Mouse (Mus musculus) C2C12 (cell line): ENCODE data around the gene Gm21887. TPM values are rescaled to one million over a fixed set of nuclear protein-coding genes. Genes with fewer than 3 reads are reported as not detected.
"Not testable (repeated sequence)": the region's sequence is repeated elsewhere in the genome, so short reads cannot be mapped to it uniquely, and the experiment has no call there.

Experiments used
- H3K27me3 ChIP-seq: one replicate; pipeline ENCODE4 v1.6.1; 2011; ENCODE audit not compliant: control insufficient read depth, insufficient read depth, insufficient read length
- H3K36me3 ChIP-seq: one replicate; pipeline ENCODE4 v1.6.1; 2011; ENCODE audit not compliant: control insufficient read depth, insufficient read depth
- H3K4me3 ChIP-seq: one replicate; pipeline ENCODE4 v1.5.1; 2011; ENCODE audit warnings: mild to moderate bottlenecking, control low read depth; ENCODE audit not compliant: poor library complexity, insufficient read depth, severe bottlenecking
- H3K79me2 ChIP-seq: one replicate; pipeline ENCODE4 v1.6.1; 2011; ENCODE audit not compliant: control insufficient read depth, insufficient read depth
- H3K79me3 ChIP-seq: one replicate; pipeline ENCODE4 v1.6.1; 2011; ENCODE audit warnings: low read depth, control low read depth
- H3ac ChIP-seq: one replicate; pipeline ENCODE3; 2011; ENCODE audit warnings: low read depth; ENCODE audit not compliant: control insufficient read depth, insufficient read length
- CTCF ChIP-seq: IDR thresholded peaks from one replicate; pipeline ENCODE4 v1.5.1; 2011; ENCODE audit not compliant: control insufficient read depth, insufficient read depth, insufficient read length
- FOSL1 ChIP-seq: IDR thresholded peaks from one replicate; pipeline ENCODE4 v1.8.0; 2011; ENCODE audit warnings: mild to moderate bottlenecking, low read length; ENCODE audit not compliant: poor library complexity, insufficient read depth, severe bottlenecking
- MYOD1 ChIP-seq: IDR thresholded peaks from one replicate; pipeline ENCODE4 v1.6.1; 2011; ENCODE audit warnings: low read depth; ENCODE audit not compliant: control insufficient read depth, insufficient read length
- polyA plus RNA-seq: library from polyadenylated mRNA; unstranded; fragments of >200 nt; fragmentation: generic; extraction: Trizol; gene quantifications from one replicate; pipeline ENCODE4 v1.2.1, GENCODE M21; 2012; ENCODE audit warnings: missing spikeins

Gm21887 gene
- polyA plus RNA-seq, 1 experiment, result 42.3 TPM

DNA sequence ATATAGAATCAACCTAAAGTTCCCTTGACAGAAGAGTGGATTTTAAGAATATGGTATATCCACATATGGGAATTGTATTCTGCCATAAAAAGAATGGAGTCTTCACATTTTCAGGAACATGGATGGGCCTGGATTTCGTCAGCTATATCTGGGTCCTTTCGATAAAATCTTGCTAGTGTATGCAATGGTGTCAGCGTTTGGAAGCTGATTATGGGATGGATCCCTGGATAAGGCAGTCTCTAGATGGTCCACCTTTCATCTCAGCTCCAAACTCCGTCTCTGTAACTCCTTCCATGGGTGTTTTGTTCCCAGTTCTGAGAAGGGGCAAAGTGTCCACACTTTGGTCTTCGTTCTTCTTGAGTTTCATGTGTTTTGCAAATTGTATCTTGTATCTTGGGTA, 33.1 kb upstream of the Gm21887 start:
- H3K27me3 ChIP-seq, H3K79me2 ChIP-seq, H3K79me3 ChIP-seq, H3K36me3 ChIP-seq, H3ac ChIP-seq, H3K4me3 ChIP-seq: not testable (repeated sequence)

DNA sequence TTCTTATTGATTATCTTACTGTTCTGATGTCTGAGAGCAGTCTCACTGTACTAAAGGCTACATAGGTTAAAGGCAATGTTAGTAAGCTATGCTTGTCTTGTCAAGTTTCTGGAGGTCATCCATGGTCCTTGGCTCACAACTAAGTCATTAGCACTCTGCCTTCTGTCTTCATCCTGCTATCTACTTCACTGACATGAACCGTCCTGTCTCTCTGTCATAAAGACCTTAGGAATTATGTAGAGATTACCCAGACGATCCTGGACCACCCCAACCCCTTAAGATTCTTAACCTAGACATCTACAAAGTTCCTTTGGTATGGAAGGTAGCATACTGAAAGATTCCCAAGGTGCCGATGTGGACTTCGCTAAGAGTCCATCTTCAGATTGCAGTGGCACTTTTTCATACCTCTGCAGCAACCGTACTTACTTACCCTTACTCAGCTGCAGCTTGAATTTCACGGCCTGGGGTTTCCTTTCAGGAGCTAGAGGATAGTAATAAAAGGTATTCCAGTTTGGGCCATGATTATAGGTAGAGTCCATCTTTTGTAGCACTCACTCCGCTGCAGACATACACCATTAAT, 31.5 kb upstream of the Gm21887 start:
- not testable (repeated sequence) for H3K79me2 ChIP-seq, H3K36me3 ChIP-seq, H3ac ChIP-seq, H3K27me3 ChIP-seq, H3K4me3 ChIP-seq, H3K79me3 ChIP-seq

DNA sequence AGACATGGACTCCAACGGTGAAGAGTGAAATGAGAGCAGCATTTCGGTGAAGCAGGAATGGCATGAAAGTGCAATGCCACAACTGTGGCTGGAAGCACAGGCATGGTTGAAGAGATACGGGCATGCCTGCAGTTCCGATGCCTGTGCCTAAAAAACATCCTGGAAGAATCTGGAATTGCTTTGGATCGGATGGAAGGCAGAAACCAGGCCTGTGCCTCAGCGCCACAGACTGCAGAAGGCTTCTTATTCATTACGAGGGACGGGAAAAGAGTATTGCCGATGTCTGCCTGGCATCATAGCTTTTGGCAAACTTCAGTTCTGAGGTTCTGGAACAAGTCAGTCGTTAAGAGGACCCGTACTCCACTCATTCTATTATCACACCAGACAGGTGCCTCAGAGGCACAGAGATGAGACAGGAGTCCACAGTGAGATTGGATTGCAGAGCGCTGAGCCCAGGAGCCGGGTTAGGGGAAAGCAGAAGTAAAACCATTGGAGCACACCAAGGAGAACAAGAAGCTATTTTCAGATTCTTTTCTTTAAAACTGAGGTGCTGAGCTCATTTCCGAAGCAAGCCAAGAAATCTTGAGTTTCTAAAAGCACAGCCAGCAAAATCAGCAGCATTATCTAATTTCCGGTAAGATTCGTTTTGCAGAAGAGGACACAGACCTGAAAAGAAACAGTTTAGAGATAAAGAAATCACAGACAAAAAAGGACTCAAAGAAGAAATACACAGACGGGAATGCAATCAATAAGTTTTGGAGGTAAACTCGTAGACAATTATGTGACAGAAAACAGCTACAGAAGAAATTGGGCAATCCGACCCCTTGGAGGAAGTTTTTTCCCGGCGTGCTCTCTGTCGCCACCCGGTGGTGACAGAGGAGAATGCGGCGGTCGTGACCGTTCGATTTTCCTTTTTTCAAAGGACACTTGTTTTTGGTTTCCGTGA, 30.8 kb upstream of the Gm21887 start:
- H3ac ChIP-seq, H3K36me3 ChIP-seq, H3K79me3 ChIP-seq, H3K4me3 ChIP-seq, H3K27me3 ChIP-seq, H3K79me2 ChIP-seq: not testable (repeated sequence)

DNA sequence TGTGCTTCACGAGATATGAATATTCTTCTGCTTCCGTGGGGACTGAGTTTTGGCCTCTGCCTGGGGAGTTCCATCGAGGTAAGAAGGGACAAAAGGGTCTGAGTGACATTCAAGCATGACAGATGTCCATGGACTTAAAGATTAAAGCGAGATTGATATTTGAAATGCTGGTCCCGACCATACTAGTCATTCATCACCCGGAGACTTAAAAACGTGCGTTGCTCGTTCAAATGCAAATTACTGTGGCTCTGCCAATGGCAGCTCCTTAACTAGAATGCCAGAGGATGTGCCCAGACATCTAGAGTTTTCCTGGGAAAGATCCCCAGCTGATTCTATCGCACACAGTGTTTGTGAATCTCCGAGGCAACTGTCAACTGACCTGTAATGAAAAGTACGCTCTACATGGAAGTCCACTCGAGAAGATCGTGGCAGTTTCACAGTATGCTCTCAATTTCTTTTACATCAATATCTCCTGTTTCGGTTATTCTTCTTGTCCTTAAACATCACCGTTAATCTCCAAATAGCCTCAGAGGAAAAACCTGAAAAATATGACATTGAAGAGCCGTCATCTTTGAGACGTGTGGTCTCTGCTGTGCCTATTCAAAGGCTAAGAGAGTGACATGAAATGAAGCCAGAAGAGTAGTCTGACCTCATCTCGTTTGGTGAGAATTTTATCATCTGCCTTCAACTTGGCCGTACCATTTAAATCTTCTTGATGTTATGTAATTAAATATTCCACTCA, 29.8 kb upstream of the Gm21887 start:
- not testable (repeated sequence) for H3K79me3 ChIP-seq, H3K79me2 ChIP-seq, H3K4me3 ChIP-seq, H3ac ChIP-seq, H3K27me3 ChIP-seq, H3K36me3 ChIP-seq

DNA sequence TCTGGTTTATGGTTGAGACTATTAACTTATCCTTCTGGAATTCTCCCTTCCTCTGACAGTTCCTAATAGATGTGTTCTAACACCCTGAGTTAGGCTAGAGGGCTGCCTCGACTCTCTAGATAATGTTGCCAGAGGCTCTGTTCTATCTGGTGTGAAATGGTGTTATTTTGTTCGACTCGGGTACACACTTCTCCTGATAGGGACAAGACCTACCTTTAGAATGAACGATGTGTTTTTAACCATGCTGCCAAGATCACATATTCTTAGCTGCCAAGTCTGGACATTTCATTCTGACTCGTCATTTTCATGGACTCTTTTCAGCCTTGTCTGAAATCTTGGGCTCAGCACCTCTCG, 29.3 kb upstream of the Gm21887 start:
- not testable (repeated sequence) for H3K36me3 ChIP-seq, H3ac ChIP-seq, H3K4me3 ChIP-seq, H3K27me3 ChIP-seq, H3K79me3 ChIP-seq, H3K79me2 ChIP-seq

DNA sequence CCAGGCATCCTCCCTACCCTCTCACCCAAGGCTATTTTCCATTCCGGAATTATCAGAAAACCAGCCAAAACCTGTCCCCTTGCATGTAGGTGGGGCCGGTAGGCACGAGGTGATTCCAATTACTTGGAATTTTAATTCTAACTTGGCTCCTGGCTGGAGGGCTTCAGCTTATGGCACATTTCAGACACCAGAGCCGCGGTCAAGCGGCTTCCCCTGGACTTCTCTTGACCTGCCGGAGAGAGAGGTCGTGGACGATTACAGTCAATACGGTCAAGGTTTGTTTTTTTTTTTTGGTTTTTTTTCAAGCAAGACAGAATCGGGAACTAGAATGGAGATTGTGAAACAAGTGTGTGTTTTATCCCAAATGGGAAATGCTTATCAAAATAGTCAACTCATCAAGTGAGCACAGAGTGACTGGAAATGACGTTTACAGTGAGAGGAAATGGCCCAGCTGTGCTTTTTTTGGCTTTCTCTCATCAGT, 28.6 kb upstream of the Gm21887 start:
- no peaks in the 10 kb centered on the region for H3K27me3 ChIP-seq
- no peaks in the 10 kb centered on the region for H3K79me2 ChIP-seq
- H3ac ChIP-seq, result no peak overlapping the region
- TF ChIP-seq FOSL1, result no peak
- TF ChIP-seq CTCF, result no peak
- no peak for TF ChIP-seq MYOD1
- H3K36me3 ChIP-seq, result peaks cover 15% of the 10 kb centered on the region
- H3K4me3 ChIP-seq, result no peak overlapping the region
- H3K79me3 ChIP-seq, result no peaks in the 10 kb centered on the region

DNA sequence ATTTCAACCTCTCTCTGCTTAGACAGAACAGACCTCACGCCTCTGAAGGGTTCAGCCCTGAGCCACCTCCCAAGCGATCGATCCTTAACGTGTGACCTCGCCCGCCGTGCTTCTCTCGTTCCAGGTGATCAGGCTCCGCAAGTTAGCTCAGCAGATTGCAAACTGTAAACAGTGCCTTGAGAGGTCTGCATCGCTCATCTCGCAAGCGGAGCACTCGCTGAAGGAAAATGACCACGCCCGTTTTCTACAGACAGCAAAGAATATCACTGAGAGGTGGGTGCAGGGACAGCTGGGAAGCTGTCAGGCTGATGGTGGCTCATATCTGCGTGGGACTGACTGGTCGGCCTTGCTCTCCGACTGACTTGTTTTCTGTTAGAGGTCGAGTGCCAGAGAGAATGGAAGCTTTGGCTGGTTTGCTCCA, 27.7 kb upstream of the Gm21887 start:
- peaks cover 17% of the 10 kb centered on the region for H3K36me3 ChIP-seq
- not testable (repeated sequence) for H3K79me3 ChIP-seq, H3K79me2 ChIP-seq, H3K4me3 ChIP-seq, H3K27me3 ChIP-seq, H3ac ChIP-seq

DNA sequence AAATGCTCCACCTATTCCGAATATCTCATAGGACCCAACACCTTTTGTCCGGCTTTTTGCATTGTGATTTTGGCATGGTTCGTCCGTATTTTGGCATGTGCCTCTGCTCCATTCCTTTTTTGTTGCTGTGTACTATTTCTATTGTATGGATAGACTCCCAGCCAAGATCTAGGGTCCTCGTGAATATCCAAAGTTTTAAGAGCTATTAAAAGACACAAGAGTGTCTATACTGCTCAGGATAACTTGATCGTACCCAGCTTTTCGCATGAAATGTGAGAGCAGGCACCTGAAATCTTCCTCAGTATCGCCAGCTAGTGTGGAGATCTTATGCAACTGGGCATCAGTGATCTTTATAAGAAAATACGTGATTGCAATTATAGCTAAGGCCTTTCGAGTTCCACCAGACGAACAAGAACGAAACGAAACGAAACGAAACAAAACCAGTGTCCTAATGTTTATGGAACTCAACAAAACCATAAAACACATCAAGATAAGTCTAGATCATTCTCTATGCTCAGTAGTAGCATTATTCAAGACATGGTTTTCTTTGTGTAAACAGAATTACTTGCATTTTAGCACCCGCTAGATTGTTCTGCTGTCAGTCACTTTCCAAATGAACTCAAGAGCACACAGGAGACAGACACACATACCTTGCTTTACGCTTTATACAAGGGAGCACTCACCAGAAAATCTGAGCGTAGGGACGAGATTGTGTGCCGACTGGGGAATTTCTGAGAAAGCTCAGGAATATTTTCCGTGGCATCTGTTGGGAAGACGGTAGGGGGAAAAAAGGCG, 26.7 kb upstream of the Gm21887 start:
- H3K27me3 ChIP-seq, H3K79me2 ChIP-seq, H3K79me3 ChIP-seq, H3ac ChIP-seq, H3K4me3 ChIP-seq: not testable (repeated sequence)
- H3K36me3 ChIP-seq, result peaks cover 17% of the 10 kb centered on the region

DNA sequence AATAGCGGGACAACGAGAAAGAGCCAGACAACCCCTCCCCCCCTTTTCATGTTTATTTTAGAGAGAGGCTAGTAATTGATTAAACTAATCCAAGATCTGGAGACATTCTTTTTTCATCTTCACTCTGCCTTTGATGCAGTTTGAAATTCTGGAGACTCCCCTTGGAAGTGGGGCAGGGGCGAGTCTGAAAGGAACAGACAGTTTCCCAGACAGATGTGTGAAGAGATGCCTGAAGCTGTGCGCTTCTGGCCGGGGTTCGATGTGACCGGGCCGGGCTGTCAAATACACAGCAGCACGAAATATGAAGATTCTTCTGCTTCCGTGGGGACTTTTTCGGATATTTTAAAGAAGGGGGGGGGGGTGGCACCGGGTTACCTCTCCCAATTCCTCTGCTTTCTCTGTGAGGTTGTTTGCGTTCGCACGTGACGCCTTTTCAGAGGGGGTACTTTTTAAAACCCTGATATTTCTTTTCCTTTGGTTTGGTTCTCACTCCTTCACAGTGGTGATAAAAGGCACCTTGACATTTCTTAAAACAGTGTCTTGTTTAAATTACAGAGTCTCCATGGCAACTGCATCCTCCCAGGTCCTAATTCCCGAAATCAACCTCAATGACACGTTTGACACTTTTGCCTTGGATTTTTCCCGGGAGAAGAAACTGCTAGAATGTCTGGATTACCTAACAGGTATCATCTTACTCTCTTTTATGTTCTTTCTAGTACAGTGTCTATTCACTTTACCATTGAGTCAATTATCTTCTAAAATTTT, 25.9 kb upstream of the Gm21887 start:
- H3K79me2 ChIP-seq, H3K27me3 ChIP-seq, H3ac ChIP-seq, H3K79me3 ChIP-seq, H3K4me3 ChIP-seq: not testable (repeated sequence)
- peaks cover 17% of the 10 kb centered on the region for H3K36me3 ChIP-seq

DNA sequence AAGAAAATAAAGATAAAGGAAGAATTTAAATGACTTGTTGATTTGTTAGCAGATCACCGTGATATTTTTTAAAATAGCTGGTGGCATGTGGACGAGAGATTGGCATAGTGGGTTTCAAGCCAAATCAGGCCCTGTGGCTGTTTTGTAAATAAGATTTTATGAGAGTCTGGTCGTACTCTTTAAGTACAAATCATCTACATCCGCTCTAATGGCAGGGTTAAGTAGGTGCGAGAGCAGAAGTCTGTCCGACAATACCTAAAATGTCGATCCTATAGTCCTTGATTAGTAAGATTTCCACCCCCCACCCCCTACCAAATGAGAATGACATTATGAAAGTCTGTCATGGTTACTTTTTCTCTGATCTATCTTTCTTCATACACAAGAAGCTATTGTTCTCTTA, 25.1 kb upstream of the Gm21887 start:
- not testable (repeated sequence) for H3K27me3 ChIP-seq, H3K79me2 ChIP-seq, H3K4me3 ChIP-seq, H3ac ChIP-seq, H3K79me3 ChIP-seq
- peaks cover 23% of the 10 kb centered on the region for H3K36me3 ChIP-seq
